Mouse (Mus musculus): Measurements from ENCODE around the gene Trim14. TPM values are rescaled to one million over a fixed set of nuclear protein-coding genes. Genes with fewer than 3 reads are reported as not detected.

Trim14 gene
- polyA plus RNA-seq, 1 experiment from 2014 or later, result 1.5 TPM

DNA sequence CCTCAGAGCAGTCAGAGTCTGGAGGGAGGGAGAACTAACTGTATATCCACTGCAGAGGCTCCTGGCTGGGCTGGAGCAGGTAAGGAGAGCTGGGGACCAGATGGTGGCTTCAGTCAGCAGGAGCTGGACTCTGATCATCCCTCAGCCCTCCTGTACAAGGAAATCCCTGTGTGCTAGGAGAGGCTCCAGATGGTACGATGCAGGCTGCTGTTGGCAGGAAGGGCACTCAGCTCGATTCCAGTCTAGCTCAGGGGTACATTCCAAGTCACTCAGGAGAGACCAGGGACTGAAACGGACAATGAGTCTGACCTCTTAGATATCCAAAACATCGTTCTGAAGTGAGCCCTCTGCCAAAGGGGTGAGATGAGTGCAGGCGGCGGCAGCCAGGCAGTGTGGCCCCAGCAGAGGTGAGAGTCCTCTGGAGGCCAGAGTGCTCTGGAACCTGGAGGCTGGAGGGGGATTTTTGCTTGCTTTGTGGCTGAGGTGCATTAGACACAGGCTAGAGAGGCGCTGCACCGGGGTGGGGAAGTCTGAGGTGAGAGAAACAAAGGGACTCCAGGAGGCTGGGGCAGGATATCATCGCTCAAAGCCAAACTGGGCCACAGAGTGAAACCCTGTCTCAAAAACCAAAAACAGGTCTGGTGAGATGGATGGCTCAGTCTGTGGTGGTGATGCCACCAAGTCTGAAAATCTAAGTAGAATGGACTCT lies 90.5 kb downstream of the Trim14 start:
- 30% methylated on average over 9 of the region's 9 CpGs for WGBS
- Histone ChIP-seq H3K9me3 (no peaks in the 10 kb centered on the region), H3K27ac (no peak overlapping the region), H3K4me2 (replicated peaks) (no peak overlapping the region), H3K4me1 (0 out of 2 replicates have a peak, but pooled peaks cover 3% of the 10 kb centered on the region), H3K36me3 (no peaks in the 10 kb centered on the region), H3K27me3 (no peaks in the 10 kb centered on the region), H3K4me3 (no peak overlapping the region), H3K9ac (no peak overlapping the region)
- no peak for ATAC-seq (ENCODE audit: insufficient number of reproducible peaks, insufficient read depth, low FRiP score, low TSS enrichment)

Other genes with a start within 250 kb of the Trim14 start
- gene Foxe1, start 192.5 kb downstream of the Trim14 start, polyA plus RNA-seq (2016; fragmentation: Nextera tagmentation; extraction: Ambion mirVana), result 1.8 and 3.0 TPM in 2 replicates
- gene Trmo, start 146.7 kb downstream of the Trim14 start, polyA plus RNA-seq (2016; fragmentation: Nextera tagmentation; extraction: Ambion mirVana), result 8.2 and 9.7 TPM in 2 replicates
- 2.5 and 2.8 TPM in 2 replicates for gene Hemgn, start 122.6 kb downstream of the Trim14 start, polyA plus RNA-seq (2016; fragmentation: Nextera tagmentation; extraction: Ambion mirVana)
- gene Anp32b, start 85.2 kb downstream of the Trim14 start, polyA plus RNA-seq (2016; fragmentation: Nextera tagmentation; extraction: Ambion mirVana), result 329 and 349 TPM in 2 replicates
- 85.6 and 90.7 TPM in 2 replicates for gene Nans, start 46.9 kb downstream of the Trim14 start, polyA plus RNA-seq (2016; fragmentation: Nextera tagmentation; extraction: Ambion mirVana)
- gene Coro2a, start 66.1 kb upstream of the Trim14 start, polyA plus RNA-seq (2016; fragmentation: Nextera tagmentation; extraction: Ambion mirVana), result 7.3 and 7.9 TPM in 2 replicates
- gene Tbc1d2, start 114.1 kb upstream of the Trim14 start, polyA plus RNA-seq (2016; fragmentation: Nextera tagmentation; extraction: Ambion mirVana), result 2.0 and 2.6 TPM in 2 replicates